Mouse (Mus musculus) spleen, postnatal 4 days (tissue): ENCODE measurements around the gene Serpinb9c.
"Not testable (repeated sequence)": the region's sequence is repeated elsewhere in the genome, so short reads cannot be mapped to it uniquely, and the experiment has no call there.

Source experiments
- DNase-seq, 2 experiments: peaks; one replicate each; pipeline ENCODE4 v3.0.0; 2022; ENCODE audit warnings: low spot score in 2 of 2

Serpinb9c gene

GRCm38 (mm10) chr13:33159642-33160041 is at the start of gene Serpinb9c:
Serpinb9c (minus strand) TSS chr13:33159742.
- DNase-seq, result no peak

DNA sequence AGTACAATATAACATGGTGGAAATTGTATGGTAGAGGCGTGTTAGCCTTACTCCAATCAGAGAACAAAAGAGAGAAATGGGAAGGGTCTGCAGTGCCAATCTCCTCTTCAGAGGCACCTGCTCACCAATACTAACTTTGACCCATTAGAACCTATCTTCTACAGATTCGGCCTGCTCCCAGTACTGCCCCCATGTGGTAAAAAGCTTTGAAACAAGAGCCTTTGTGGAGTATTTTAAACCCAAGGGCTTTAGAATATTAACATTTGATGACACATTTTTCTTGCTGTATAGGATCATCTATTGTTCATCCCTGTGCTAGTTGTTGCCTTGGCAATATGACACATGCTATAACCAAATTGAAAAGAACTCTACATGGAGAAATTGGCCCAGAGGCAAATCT is 40.2 kb upstream of the Serpinb9c start:
- no peak for DNase-seq

GRCm38 (mm10) chr13:33192659-33193058 is 33.1 kb upstream of the Serpinb9c start, which contains the start of gene Serpinb9d:
Serpinb9d (plus strand) TSS chr13:33192959.
- DNase-seq, result no peak

GRCm38 (mm10) chr13:33190486-33190885 is 30.9 kb upstream of the Serpinb9c start:
- DNase-seq, result not testable (repeated sequence)

DNA sequence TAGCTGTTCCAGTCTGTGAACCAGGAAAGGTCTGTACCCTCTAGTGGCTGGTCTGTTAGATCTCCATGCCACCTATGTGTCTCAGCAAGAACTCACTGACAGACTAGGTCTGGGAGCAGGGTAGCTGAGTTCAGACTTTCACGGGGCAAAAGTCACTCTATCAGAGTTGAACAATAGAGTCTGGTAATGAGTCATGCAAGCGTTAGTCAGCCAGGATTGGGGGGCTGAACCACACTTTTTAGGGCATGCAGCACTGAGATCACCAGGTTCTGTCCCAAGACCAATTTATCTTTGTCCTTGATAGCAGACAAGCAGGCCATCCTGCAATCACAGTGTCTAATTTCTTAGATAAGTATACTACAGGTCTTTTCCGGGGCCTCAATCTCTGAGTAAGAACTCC is 18.1 kb downstream of the Serpinb9c start:
- no peak for DNase-seq

- no peak for DNase-seq
Measured at GRCm38 (mm10) chr13:33137717-33138116, 21.8 kb downstream of the Serpinb9c start.

GRCm38 (mm10) chr13:33113054-33113453 is 46.5 kb downstream of the Serpinb9c start:
- no peak for DNase-seq

GRCm38 (mm10) chr13:33105626-33106025 is 53.9 kb downstream of the Serpinb9c start:
- DNase-seq, result no peak
